Mouse (Mus musculus): ENCODE results near the gene Rcn2. TPM values are rescaled to one million over a fixed set of nuclear protein-coding genes. Genes with fewer than 3 reads are reported as not detected.
"Not testable (repeated sequence)": the region's sequence is repeated elsewhere in the genome, so short reads cannot be mapped to it uniquely, and the experiment has no call there.

Rcn2 gene
- 327 and 330 TPM in 2 replicates for polyA plus RNA-seq (2014; fragmentation: Nextera tagmentation; extraction: Ambion mirVana)

DNA sequence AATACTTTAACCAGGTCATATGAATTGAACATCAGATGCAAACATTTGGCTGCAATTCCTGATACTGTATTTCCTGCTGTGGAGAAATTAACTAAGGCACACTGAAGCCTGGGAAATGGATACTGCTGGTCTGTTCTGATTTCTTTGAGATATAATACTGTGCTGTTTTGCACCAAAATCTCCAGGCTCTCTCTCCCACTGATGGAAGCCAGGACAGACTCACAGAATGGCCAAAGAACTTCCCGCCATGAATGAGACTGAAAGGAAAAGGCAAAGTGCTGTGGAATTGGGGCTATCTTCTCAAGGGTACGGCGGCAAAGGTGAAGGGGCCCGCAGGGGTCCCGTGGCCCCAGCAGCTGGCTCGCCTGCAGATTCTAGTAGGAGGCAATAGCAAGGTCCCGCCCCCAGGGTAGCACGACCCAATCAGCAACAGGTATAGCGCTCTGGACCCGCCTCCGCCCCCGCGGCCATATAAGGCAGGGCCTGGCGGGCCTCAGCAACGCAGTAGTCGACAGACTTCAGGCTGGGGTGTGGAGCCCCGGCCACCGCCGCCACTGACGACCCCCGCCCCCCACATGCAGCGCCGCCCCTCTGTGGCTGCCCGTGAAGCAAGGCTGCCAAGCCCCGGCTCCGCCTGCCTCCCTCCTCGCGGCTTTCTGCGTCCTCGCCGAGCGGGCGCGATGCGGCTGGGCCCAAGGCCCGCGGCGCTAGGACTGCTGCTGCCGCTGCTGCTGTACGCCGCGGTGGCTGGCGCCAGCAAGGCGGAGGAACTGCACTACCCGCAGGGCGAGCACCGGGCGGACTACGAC is at the start of gene Rcn2:
TSS of gene Rcn2 (plus strand) at position 474 of the 809 bp plus-strand sequence.
- under 1% methylated on average over 49 of the region's 49 CpGs for WGBS
- DNase-seq (ENCODE audit: low spot score), result peak; percentile 97
- Histone ChIP-seq H3K4me3 (ENCODE audit: low read depth, low read length) (peak within 1 kb of the TSS; percentile 72), H3K9me3 (replicated peaks; ENCODE audit: control insufficient read depth, low read length) (no peaks in the 10 kb centered on the region), H3K4me2 (ENCODE audit: low read length) (peak within 1 kb of the TSS; percentile 58), H3K27me3 (replicated peaks; ENCODE audit: control insufficient read depth, insufficient read depth, low read length) (no peaks in the 10 kb centered on the region), H3K4me1 (ENCODE audit: control insufficient read depth, insufficient read depth, low read length) (peaks cover 13% of the 10 kb centered on the region), H3K36me3 (ENCODE audit: control insufficient read depth, insufficient read depth, low read length) (peaks cover 22% of the 10 kb centered on the region), H3K9ac (ENCODE audit: low read length) (peak within 1 kb of the TSS; percentile 96), H3K27ac (ENCODE audit: low read depth, low read length) (peak within 1 kb of the TSS; percentile 96)
- ATAC-seq, result peak; percentile 100

DNA sequence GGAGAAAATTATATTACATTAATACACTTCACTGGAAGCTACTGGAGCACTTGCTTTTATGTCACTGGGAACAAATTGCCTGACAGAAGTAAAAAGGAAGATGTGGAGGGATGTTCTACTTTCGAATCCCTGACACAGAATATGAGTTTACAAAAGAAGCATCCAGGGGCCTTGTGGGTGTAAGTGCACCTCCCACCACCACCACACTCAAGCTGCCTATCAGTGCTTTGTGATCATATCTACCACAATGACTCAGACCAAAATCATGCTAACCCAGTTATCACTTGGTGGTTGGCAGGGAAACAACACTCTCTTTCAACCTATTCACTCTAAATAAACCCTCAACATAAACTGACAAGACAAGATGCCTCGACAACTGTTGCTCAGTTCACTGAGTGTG is 37.0 kb upstream of the Rcn2 start:
- not testable (repeated sequence) for H3K27me3 ChIP-seq (replicated peaks; ENCODE audit: control insufficient read depth, insufficient read depth, low read length); H3K9ac ChIP-seq (ENCODE audit: low read length); H3K4me3 ChIP-seq (ENCODE audit: low read depth, low read length); H3K4me1 ChIP-seq (ENCODE audit: control insufficient read depth, insufficient read depth, low read length); H3K36me3 ChIP-seq (ENCODE audit: control insufficient read depth, insufficient read depth, low read length); H3K4me2 ChIP-seq (ENCODE audit: low read length); ATAC-seq; H3K9me3 ChIP-seq (replicated peaks; ENCODE audit: control insufficient read depth, low read length); DNase-seq (ENCODE audit: low spot score); H3K27ac ChIP-seq (ENCODE audit: low read depth, low read length)
- no CpG with 5 or more reads among the region's 2 CpGs for WGBS

DNA sequence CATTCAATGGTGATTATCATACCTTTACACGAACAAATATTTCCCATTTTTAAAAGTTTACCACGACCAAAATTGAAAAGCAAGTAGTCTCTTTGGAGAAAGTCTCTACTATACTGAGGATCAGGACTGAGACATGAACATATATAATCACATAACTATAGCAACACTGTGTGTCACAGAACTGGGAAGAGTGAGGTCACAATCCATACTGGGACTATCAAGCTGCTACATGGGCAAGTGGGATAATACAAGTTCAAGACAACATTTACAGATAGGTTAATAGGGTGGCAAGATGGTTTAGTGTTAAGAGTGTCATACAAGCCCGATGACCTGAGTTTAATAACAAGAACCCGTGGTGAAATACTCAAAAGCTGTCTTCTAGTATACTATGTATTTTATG is 31.2 kb upstream of the Rcn2 start, which contains the start of gene 4930563M21Rik:
TSS of gene 4930563M21Rik (minus strand) at position 101 of the 400 bp plus-strand sequence.
- no peak within 1 kb of the TSS for H3K4me2 ChIP-seq (ENCODE audit: low read length)
- ATAC-seq, result no peak

DNA sequence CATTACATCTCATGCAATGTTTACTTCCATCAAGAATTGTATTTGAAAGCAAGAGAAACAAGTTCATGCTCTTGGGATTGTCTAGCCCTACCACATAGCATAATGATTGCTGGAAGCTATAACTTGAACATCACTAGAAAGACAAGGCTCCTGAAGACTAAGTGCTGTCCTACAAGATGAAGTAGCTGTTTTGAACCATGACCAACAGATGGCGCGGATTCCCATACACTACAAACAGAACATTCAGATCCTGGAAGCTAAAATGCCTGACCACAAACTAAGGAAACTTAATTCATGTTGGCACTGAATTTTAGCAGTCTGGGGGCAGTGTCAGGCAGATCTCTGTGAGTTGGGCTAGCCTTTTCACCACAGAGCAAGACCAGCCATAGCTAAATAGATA is 16.9 kb upstream of the Rcn2 start:
- Histone ChIP-seq H3K4me3 (ENCODE audit: low read depth, low read length) (no peak overlapping the region), H3K4me1 (ENCODE audit: control insufficient read depth, insufficient read depth, low read length) (no peaks in the 10 kb centered on the region), H3K27me3 (replicated peaks; ENCODE audit: control insufficient read depth, insufficient read depth, low read length) (no peaks in the 10 kb centered on the region), H3K9me3 (replicated peaks; ENCODE audit: control insufficient read depth, low read length) (no peaks in the 10 kb centered on the region), H3K27ac (ENCODE audit: low read depth, low read length) (no peak overlapping the region), H3K36me3 (ENCODE audit: control insufficient read depth, insufficient read depth, low read length) (no peaks in the 10 kb centered on the region), H3K9ac (ENCODE audit: low read length) (no peak overlapping the region), H3K4me2 (ENCODE audit: low read length) (no peak overlapping the region)
- ATAC-seq, result no peak
- no peak for DNase-seq (ENCODE audit: low spot score)
- 52% methylated on average over 2 of the region's 2 CpGs for WGBS

More for the DNA sequence above, 31.2 kb upstream of the Rcn2 start, which contains the start of gene 4930563M21Rik:
- Histone ChIP-seq H3K36me3 (ENCODE audit: control insufficient read depth, insufficient read depth, low read length) (no peaks in the 10 kb centered on the region), H3K4me1 (ENCODE audit: control insufficient read depth, insufficient read depth, low read length) (no peaks in the 10 kb centered on the region), H3K9me3 (replicated peaks; ENCODE audit: control insufficient read depth, low read length) (no peaks in the 10 kb centered on the region), H3K9ac (ENCODE audit: low read length) (no peak within 1 kb of the TSS), H3K27me3 (replicated peaks; ENCODE audit: control insufficient read depth, insufficient read depth, low read length) (no peaks in the 10 kb centered on the region), H3K4me3 (ENCODE audit: low read depth, low read length) (no peak within 1 kb of the TSS), H3K27ac (ENCODE audit: low read depth, low read length) (no peak within 1 kb of the TSS)
- 77% methylated on average over 4 of the region's 4 CpGs for WGBS
- DNase-seq (ENCODE audit: low spot score), result no peak

DNA sequence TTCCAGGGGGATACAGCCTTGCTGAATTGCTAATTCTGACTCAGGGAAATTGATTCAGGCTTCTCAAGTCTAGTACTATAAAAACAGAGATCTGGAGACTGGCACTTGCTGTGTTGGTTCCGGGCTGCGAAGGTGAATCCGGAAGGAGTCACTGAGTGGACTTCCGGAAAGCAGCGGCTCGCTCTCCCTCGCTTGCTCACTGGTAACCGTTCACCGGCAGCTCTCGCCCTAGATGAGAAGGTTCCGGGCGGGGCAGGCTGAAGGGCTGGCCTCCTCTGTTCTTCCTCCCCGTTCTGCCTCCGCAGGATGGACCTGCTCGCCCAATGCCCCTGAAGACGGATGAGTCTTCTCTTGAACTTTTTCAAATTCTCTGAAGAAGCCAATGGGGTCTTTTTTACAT is 14.4 kb upstream of the Rcn2 start:
- ATAC-seq (no peak), DNase-seq (ENCODE audit: low spot score) (no peak)
- Histone ChIP-seq H3K9ac (ENCODE audit: low read length) (no peak overlapping the region), H3K27me3 (replicated peaks; ENCODE audit: control insufficient read depth, insufficient read depth, low read length) (no peaks in the 10 kb centered on the region), H3K9me3 (replicated peaks; ENCODE audit: control insufficient read depth, low read length) (no peaks in the 10 kb centered on the region), H3K4me1 (ENCODE audit: control insufficient read depth, insufficient read depth, low read length) (no peaks in the 10 kb centered on the region), H3K4me2 (ENCODE audit: low read length) (no peak overlapping the region), H3K27ac (ENCODE audit: low read depth, low read length) (no peak overlapping the region), H3K36me3 (ENCODE audit: control insufficient read depth, insufficient read depth, low read length) (no peaks in the 10 kb centered on the region), H3K4me3 (ENCODE audit: low read depth, low read length) (no peak overlapping the region)
- 93% methylated on average over 16 of the region's 16 CpGs for WGBS

DNA sequence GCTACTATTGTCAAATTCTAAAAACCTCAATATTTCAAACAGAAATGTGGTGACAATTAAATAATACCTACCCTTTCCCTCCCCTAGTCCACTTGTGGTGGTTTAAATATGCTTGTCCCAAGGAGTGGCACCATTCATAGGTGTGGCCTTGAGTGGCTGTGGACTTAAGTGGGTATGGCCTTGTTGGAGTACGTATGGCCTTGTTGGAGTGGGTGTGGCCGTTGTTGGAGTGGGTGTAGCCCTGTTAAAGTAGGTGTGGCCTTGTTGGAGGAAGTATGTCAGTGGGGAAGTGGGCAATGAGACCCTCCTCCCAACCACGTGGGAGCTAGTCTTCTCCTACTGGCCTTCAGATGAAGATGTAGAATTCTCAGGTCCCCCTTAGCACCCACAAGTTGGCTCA is 9.4 kb upstream of the Rcn2 start:
- Histone ChIP-seq H3K4me2 (ENCODE audit: low read length) (no peak overlapping the region), H3K4me3 (ENCODE audit: low read depth, low read length) (no peak overlapping the region), H3K9me3 (replicated peaks; ENCODE audit: control insufficient read depth, low read length) (no peaks in the 10 kb centered on the region), H3K4me1 (ENCODE audit: control insufficient read depth, insufficient read depth, low read length) (no peaks in the 10 kb centered on the region), H3K9ac (ENCODE audit: low read length) (no peak overlapping the region), H3K27me3 (replicated peaks; ENCODE audit: control insufficient read depth, insufficient read depth, low read length) (no peaks in the 10 kb centered on the region), H3K27ac (ENCODE audit: low read depth, low read length) (no peak overlapping the region), H3K36me3 (ENCODE audit: control insufficient read depth, insufficient read depth, low read length) (no peaks in the 10 kb centered on the region)
- no peak for DNase-seq (ENCODE audit: low spot score)
- no peak for ATAC-seq
- WGBS, result 77% methylated on average over 3 of the region's 3 CpGs

DNA sequence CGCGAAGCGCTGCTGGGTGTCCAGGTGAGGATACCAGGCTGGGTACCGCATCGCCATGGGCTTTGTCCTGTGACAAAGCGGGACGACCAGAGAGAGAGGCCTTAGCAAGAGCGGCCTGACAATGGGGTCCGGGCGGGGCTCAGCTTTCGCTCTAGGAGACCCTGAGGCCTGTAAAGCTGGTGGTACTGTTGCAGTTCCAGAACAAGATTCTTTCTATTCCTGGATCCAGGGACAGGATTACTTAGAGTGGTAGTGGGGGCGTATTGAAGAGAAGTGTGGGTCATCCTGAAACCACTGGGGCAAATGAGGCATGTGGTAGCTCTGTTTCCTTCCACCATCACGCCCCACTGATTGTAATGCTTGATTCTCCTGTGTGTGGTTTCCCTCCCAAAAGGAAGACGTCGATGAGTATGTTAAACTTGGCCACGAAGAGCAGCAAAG is 556 bp downstream of the Rcn2 start:
- peak overlapping the region; percentile 96 for H3K27ac ChIP-seq (ENCODE audit: low read depth, low read length)
- DNase-seq (ENCODE audit: low spot score) (no peak), ATAC-seq (no peak)
- peak overlapping the region; percentile 96 for H3K9ac ChIP-seq (ENCODE audit: low read length)
- H3K4me1 ChIP-seq (ENCODE audit: control insufficient read depth, insufficient read depth, low read length), result peaks cover 13% of the 10 kb centered on the region
- H3K4me3 ChIP-seq (ENCODE audit: low read depth, low read length), result peak overlapping the region; percentile 72
- no peaks in the 10 kb centered on the region for H3K9me3 ChIP-seq (replicated peaks; ENCODE audit: control insufficient read depth, low read length)
- H3K27me3 ChIP-seq (replicated peaks; ENCODE audit: control insufficient read depth, insufficient read depth, low read length), result no peaks in the 10 kb centered on the region
- H3K36me3 ChIP-seq (ENCODE audit: control insufficient read depth, insufficient read depth, low read length), result peaks cover 22% of the 10 kb centered on the region
- H3K4me2 ChIP-seq (ENCODE audit: low read length), result peak overlapping the region; percentile 58
- under 1% methylated on average over 16 of the region's 16 CpGs for WGBS

DNA sequence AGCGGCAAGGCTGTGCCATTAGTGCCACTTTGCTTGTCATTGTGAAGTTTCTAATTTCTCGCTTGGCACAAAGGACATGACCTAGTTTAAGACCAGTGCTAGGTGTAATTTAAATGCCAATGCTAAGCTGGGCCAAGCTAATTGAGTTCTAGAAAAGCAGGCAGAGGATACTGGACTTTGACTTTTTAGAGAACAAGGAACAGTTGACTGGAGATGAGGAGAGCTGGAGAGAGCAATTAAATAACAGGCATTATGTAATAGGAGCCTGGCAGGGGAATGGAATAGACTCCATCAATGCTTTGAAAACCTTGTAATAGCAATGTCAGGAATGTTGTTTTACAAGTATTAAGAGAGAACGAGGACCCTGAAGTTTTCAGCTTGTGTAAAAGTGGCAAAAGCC is 12.2 kb downstream of the Rcn2 start:
- Histone ChIP-seq H3K4me2 (ENCODE audit: low read length) (no peak overlapping the region), H3K36me3 (ENCODE audit: control insufficient read depth, insufficient read depth, low read length) (peaks cover 59% of the 10 kb centered on the region), H3K9me3 (replicated peaks; ENCODE audit: control insufficient read depth, low read length) (no peaks in the 10 kb centered on the region), H3K27me3 (replicated peaks; ENCODE audit: control insufficient read depth, insufficient read depth, low read length) (no peaks in the 10 kb centered on the region), H3K27ac (ENCODE audit: low read depth, low read length) (no peak overlapping the region), H3K4me3 (ENCODE audit: low read depth, low read length) (no peak overlapping the region), H3K9ac (ENCODE audit: low read length) (no peak overlapping the region), H3K4me1 (ENCODE audit: control insufficient read depth, insufficient read depth, low read length) (no peaks in the 10 kb centered on the region)
- ATAC-seq (no peak), DNase-seq (ENCODE audit: low spot score) (no peak)
- WGBS, result 48% methylated on average over 3 of the region's 3 CpGs

DNA sequence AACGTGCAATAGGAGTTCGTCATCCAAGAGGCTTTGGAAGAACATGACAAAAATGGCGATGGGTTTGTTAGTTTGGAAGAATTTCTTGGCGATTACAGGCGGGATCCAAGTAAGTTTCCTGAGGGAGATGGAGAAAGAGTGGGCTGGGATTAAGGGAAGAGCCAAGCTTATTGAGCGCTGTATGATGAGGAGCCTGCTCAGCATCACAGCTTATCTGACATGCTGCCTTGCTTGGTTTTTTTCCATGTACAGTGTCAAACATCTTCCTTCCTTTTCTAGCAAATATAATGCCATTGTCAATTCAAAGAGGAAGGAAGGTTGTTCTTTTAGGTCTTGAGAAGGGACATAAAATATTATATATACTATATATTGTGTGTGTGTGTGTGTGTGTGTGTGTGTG is 14.5 kb downstream of the Rcn2 start:
- Histone ChIP-seq H3K4me3 (ENCODE audit: low read depth, low read length) (no peak overlapping the region), H3K9ac (ENCODE audit: low read length) (no peak overlapping the region), H3K36me3 (ENCODE audit: control insufficient read depth, insufficient read depth, low read length) (peaks cover 74% of the 10 kb centered on the region), H3K4me2 (ENCODE audit: low read length) (no peak overlapping the region), H3K9me3 (replicated peaks; ENCODE audit: control insufficient read depth, low read length) (no peaks in the 10 kb centered on the region), H3K27ac (ENCODE audit: low read depth, low read length) (no peak overlapping the region), H3K4me1 (ENCODE audit: control insufficient read depth, insufficient read depth, low read length) (no peaks in the 10 kb centered on the region), H3K27me3 (replicated peaks; ENCODE audit: control insufficient read depth, insufficient read depth, low read length) (no peaks in the 10 kb centered on the region)
- DNase-seq (ENCODE audit: low spot score) (no peak), ATAC-seq (no peak)
- WGBS, result 95% methylated on average over 6 of the region's 6 CpGs

Data from forebrain, embryonic 14.5 days (tissue).